Mouse (Mus musculus): ENCODE results near the gene Manba.
A peak's percentile ranks its signal among the peaks of the same experiment; 100 is the strongest.

The Manba gene

GRCm38 (mm10) chr3:135581606-135582117 lies 96.3 kb downstream of the Manba start:
- DNase-seq (ENCODE audit: low spot score in 2 of 2), result no peak

GRCm38 (mm10) chr3:135582246-135582645 lies 96.8 kb downstream of the Manba start:
- no peak for DNase-seq (ENCODE audit: low spot score in 2 of 2)

GRCm38 (mm10) chr3:135585482-135585881 lies 100.1 kb downstream of the Manba start:
- DNase-seq (ENCODE audit: low spot score in 2 of 2), result no peak

GRCm38 (mm10) chr3:135586060-135586459 lies 100.6 kb downstream of the Manba start:
- no peak for DNase-seq (ENCODE audit: low spot score in 2 of 2)

GRCm38 (mm10) chr3:135586471-135586880 lies 101.1 kb downstream of the Manba start:
- DNase-seq (ENCODE audit: low spot score in 2 of 2), result no peak

- DNase-seq (ENCODE audit: low spot score in 2 of 2), result no peak
These were observed 105.1 kb downstream of the Manba start for GRCm38 (mm10) chr3:135590471-135590870.

- no peak for DNase-seq (ENCODE audit: low spot score in 2 of 2)
These were observed 106.0 kb downstream of the Manba start for GRCm38 (mm10) chr3:135591376-135591775.

- DNase-seq (ENCODE audit: low spot score in 2 of 2), result no peak
These were observed 106.6 kb downstream of the Manba start for GRCm38 (mm10) chr3:135592011-135592410.

GRCm38 (mm10) chr3:135594238-135594917 lies 109.0 kb downstream of the Manba start:
- DNase-seq (ENCODE audit: low spot score in 2 of 2), result peak in 1 of 2 experiments; percentile 48

- no peak for DNase-seq (ENCODE audit: low spot score in 2 of 2)
These were observed 111.6 kb downstream of the Manba start for GRCm38 (mm10) chr3:135597014-135597413.

GRCm38 (mm10) chr3:135598355-135598754 lies 112.9 kb downstream of the Manba start:
- DNase-seq (ENCODE audit: low spot score in 2 of 2), result no peak

- DNase-seq (ENCODE audit: low spot score in 2 of 2), result no peak
These were observed 117.3 kb downstream of the Manba start for GRCm38 (mm10) chr3:135602731-135603130.

- DNase-seq (ENCODE audit: low spot score in 2 of 2), result no peak
These were observed 119.4 kb downstream of the Manba start for GRCm38 (mm10) chr3:135604626-135605417.

GRCm38 (mm10) chr3:135605474-135605873 lies 120.1 kb downstream of the Manba start:
- no peak for DNase-seq (ENCODE audit: low spot score in 2 of 2)

GRCm38 (mm10) chr3:135606592-135606991 lies 121.2 kb downstream of the Manba start:
- no peak for DNase-seq (ENCODE audit: low spot score in 2 of 2)

- DNase-seq (ENCODE audit: low spot score in 2 of 2), result no peak
These were observed 121.6 kb downstream of the Manba start for GRCm38 (mm10) chr3:135607021-135607420.

GRCm38 (mm10) chr3:135607660-135608473 lies 122.5 kb downstream of the Manba start:
- peak; percentile 43 to 61 for DNase-seq (ENCODE audit: low spot score in 2 of 2)

GRCm38 (mm10) chr3:135610221-135610620 lies 124.8 kb downstream of the Manba start:
- no peak for DNase-seq (ENCODE audit: low spot score in 2 of 2)

GRCm38 (mm10) chr3:135614376-135614775 lies 129.0 kb downstream of the Manba start:
- DNase-seq (ENCODE audit: low spot score in 2 of 2), result no peak

- DNase-seq (ENCODE audit: low spot score in 2 of 2), result no peak
These were observed 131.3 kb downstream of the Manba start for GRCm38 (mm10) chr3:135616730-135617129.
